Mouse (Mus musculus) spleen, adult 2 months (tissue): Measurements from ENCODE around the gene Sh3bgrl2. TPM values are rescaled to one million over a fixed set of nuclear protein-coding genes. Genes with fewer than 3 reads are reported as not detected.
A peak's percentile ranks its signal among the peaks of the same experiment; 100 is the strongest.

Experiments used
- DNase-seq, 2 experiments: peaks; one replicate each; pipeline versions ENCODE4 v3.0.0 to v3.0.0-alpha.2; 2012 to 2021; ENCODE audit warnings: low spot score in 2 of 2, low read depth in 1 of 2
- H3K27ac ChIP-seq: fragments of 200-500 bp; 2 replicates; pipeline ENCODE4 v1.5.1; 2012; ENCODE audit warnings: low read length, inconsistent platforms; ENCODE audit not compliant: insufficient read depth
- H3K27me3 ChIP-seq: fragments of 200-500 bp; 2 replicates; pipeline ENCODE4 v1.6.1; 2012; ENCODE audit warnings: mild to moderate bottlenecking, moderate library complexity, low read length, inconsistent platforms; ENCODE audit not compliant: control insufficient read depth, insufficient read depth
- H3K36me3 ChIP-seq: fragments of 200-500 bp; 2 replicates; pipeline ENCODE4 v1.6.1; 2012; ENCODE audit warnings: mild to moderate bottlenecking, low read length, inconsistent platforms; ENCODE audit not compliant: control insufficient read depth, insufficient read depth
- H3K4me1 ChIP-seq: fragments of 200-500 bp; 2 replicates; pipeline ENCODE4 v1.6.1; 2011; ENCODE audit warnings: inconsistent platforms; ENCODE audit not compliant: control insufficient read depth, insufficient read depth, insufficient read length
- H3K4me3 ChIP-seq: fragments of 200-500 bp; 2 replicates; pipeline ENCODE4 v1.5.1; 2011; ENCODE audit warnings: mild to moderate bottlenecking, inconsistent platforms; ENCODE audit not compliant: insufficient read depth, insufficient read length; ENCODE audit errors: extremely low read depth
- CTCF ChIP-seq: fragments of 200-500 bp; IDR thresholded peaks from 2 replicates; pipeline ENCODE4 v1.5.1; 2011; ENCODE audit warnings: mild to moderate bottlenecking, inconsistent platforms; ENCODE audit not compliant: insufficient read depth, insufficient read length, insufficient replicate concordance; ENCODE audit errors: extremely low read depth
- POLR2A ChIP-seq: fragments of 200-500 bp; IDR thresholded peaks from 2 replicates; pipeline ENCODE4 v1.6.1; 2011; ENCODE audit warnings: low read depth, low read length, inconsistent platforms
- WGBS: fragments of 180-500 bp; shearing (Covaris S2); methylation state at CpG from one replicate; pipeline ENCODE4 v1.1.7; 2018; 5-methylcytosine and 5-hydroxymethylcytosine counted together
- polyA plus RNA-seq: library from polyadenylated mRNA; depleted of rRNA; stranded (reverse); fragments of >200 nt; gene quantifications from 2 replicates; pipeline ENCODE4 v1.2.3, GENCODE M21; 2012; rRNA removed

Sh3bgrl2 gene
- polyA plus RNA-seq, 1 experiment = 2.8 TPM

DNA sequence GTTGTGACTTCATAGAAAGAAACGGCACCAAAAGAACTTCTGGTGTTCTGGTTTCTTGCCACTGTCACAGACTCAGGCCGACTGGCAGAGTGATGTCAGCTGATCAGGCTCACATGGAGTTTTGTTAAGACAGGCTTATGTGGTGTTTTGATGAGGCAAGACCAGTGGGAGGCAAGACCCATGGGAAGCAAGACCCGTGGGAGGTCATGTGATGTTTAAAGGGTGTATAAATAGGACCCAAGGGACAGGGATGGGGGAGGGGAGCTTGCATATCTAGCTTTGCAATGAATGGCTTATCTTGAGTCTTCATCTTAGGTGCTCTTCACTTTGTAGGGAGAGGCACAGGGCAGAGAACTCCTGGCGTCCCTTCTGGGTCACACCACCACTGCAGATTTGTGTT lies 118.9 kb downstream of the Sh3bgrl2 start:
- H3K4me1 ChIP-seq = peaks cover 3% of the 10 kb centered on the region; the same call in 1 of the 2 replicates
- H3K27ac ChIP-seq = no peak overlapping the region
- no peak for DNase-seq
- H3K4me3 ChIP-seq = no peak overlapping the region
- 48% methylated on average over 4 of the region's 4 CpGs for WGBS
- no peaks in the 10 kb centered on the region for H3K27me3 ChIP-seq
- TF ChIP-seq CTCF (no peak), POLR2A (no peak)
- H3K36me3 ChIP-seq = no peaks in the 10 kb centered on the region

DNA sequence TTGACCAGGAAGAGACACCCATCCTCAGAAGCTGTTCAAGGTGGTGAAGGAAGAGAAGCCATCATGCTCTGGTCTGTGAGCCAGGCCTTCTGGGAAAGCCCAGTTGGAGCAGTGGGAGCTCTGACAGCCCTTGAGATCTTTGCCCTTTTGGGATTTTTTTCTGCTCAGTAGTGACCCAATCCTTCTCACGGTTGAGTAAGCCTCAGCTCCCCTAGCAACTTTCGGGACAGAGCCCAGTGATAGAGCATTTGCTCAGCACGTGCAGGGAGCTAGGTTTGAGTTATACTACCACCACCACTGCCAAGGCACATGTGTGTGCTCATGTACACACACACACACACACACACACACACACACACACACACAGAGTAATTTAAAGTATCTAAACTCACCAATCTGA lies 131.5 kb downstream of the Sh3bgrl2 start:
- H3K27ac ChIP-seq = no peak overlapping the region
- peaks cover 9% of the 10 kb centered on the region; the same call in 1 of the 2 replicates for H3K4me1 ChIP-seq
- no peak overlapping the region for H3K4me3 ChIP-seq
- WGBS = 77% methylated on average over 3 of the region's 3 CpGs
- no peaks in the 10 kb centered on the region for H3K36me3 ChIP-seq
- H3K27me3 ChIP-seq = no peaks in the 10 kb centered on the region
- no peak for TF ChIP-seq POLR2A
- no peak for TF ChIP-seq CTCF
- no peak for DNase-seq

DNA sequence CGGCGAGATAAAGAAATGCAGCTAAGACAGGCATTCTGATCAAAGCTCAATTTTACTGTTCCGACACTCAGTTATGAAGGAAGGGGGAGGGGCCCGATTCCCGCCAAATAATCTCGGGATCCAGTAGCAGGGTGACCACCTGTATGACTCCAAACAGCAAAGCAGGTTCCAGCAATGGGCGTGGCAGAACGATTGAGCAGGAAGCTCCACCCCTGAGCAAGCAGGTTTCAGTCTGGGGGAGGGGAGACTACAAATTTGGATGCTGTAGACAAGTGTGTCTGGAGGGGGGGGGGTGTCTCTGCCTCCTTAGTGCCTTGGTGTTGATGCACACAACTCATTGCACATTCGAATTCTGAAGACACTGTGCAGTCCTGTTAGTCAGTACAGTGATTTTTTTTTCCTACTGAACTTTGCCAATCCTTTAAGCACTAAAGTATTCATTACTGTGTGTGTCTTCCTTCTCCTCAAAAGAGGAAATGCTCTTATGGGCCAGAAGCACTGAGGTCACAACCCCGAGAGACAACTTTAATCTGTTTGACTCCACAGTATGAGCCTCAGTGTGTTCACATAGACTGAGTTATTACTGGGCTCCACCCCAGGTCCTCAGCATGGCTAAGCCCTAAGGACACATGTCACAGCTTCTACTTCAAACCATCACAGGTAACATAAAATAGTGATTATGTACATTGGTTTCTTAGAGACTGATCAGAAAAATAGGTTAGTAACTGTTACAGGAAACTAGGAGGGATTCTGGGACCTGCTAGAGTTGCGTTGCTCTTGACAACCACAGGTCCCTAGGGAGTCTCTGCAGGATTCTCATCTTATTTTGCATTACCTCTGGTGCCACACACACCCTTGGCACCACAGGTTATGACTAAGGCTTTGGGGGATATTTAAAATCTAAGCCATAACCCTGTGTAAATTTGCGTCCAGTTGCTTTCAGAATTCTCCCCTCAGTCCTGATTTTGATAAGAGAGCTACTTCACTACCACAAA lies 133.8 kb downstream of the Sh3bgrl2 start:
- H3K36me3 ChIP-seq = no peaks in the 10 kb centered on the region
- H3K27me3 ChIP-seq = no peaks in the 10 kb centered on the region
- WGBS = 50% methylated on average over 12 of the region's 12 CpGs
- H3K27ac ChIP-seq = 0 out of 2 replicates have a peak overlapping the region, but pooled peaks have one; percentile 6
- H3K4me3 ChIP-seq = no peak overlapping the region
- peak in 1 of 2 experiments; percentile 11 for DNase-seq
- TF ChIP-seq POLR2A (no peak), CTCF (no peak)
- peaks cover 9% of the 10 kb centered on the region; the same call in 1 of the 2 replicates for H3K4me1 ChIP-seq

- H3K4me1 ChIP-seq = peaks cover 9% of the 10 kb centered on the region; the same call in 1 of the 2 replicates
- H3K27me3 ChIP-seq = no peaks in the 10 kb centered on the region
- WGBS = 33% methylated on average over 18 of the region's 18 CpGs
- no peak overlapping the region for H3K27ac ChIP-seq
- no peaks in the 10 kb centered on the region for H3K36me3 ChIP-seq
- no peak for DNase-seq
- H3K4me3 ChIP-seq = no peak overlapping the region
- no peak for TF ChIP-seq POLR2A
- TF ChIP-seq CTCF = no peak
Measured at GRCm38 (mm10) chr9:83686511-83687100, 138.5 kb downstream of the Sh3bgrl2 start.

- Histone ChIP-seq H3K27ac (no peak overlapping the region), H3K4me3 (no peak overlapping the region), H3K27me3 (no peaks in the 10 kb centered on the region), H3K4me1 (peaks cover 9% of the 10 kb centered on the region; the same call in 1 of the 2 replicates), H3K36me3 (no peaks in the 10 kb centered on the region)
- 61% methylated on average over 3 of the region's 3 CpGs for WGBS
- no peak for DNase-seq
- TF ChIP-seq POLR2A (no peak), CTCF (no peak)
Measured at GRCm38 (mm10) chr9:83687904-83688303, 139.8 kb downstream of the Sh3bgrl2 start.

Other genes starting within 250 kb of the Sh3bgrl2 start
- 0.43 and 0.65 TPM in 2 replicates for gene Lca5, start 107.2 kb upstream of the Sh3bgrl2 start, polyA plus RNA-seq